Mouse (Mus musculus) gastrocnemius, postnatal 4 days (tissue): ENCODE results near the gene Pop7. TPM values are rescaled to one million over a fixed set of nuclear protein-coding genes. Genes with fewer than 3 reads are reported as not detected.

ENCODE experiments used
- DNase-seq, 2 experiments: peaks; one replicate each; pipeline ENCODE4 v3.0.0; 2021 to 2022; ENCODE audit warnings: low spot score in 2 of 2, mixed read lengths in 2 of 2
- long read RNA-seq, 2 experiments: library from polyadenylated mRNA; stranded (forward); transcript quantifications; one replicate each; pipeline ENCODE4 v2.0.0; 2021
- total RNA-seq, 2 experiments: library from RNA; stranded (reverse); gene quantifications; 2 replicates each; pipeline ENCODE4 v1.2.3; 2021

Gene Pop7
- 10 to 100 TPM; 19.8 to 22.6 TPM for total RNA-seq
- long read RNA-seq, experiment 1, transcript Pop7-201 (2 exons, 881 nt) = major isoform, 9 of 9 reads
- long read RNA-seq, experiment 1, partial matches to known transcripts = 0 of 9 reads
- long read RNA-seq, experiment 1, other reads (novel, unspliced or antisense) = 0 of 9 reads
- long read RNA-seq, experiment 2, transcript Pop7-201 (2 exons, 881 nt) = major isoform, 13 of 17 reads
- long read RNA-seq, experiment 2, partial matches to known transcripts = 0 of 17 reads
- long read RNA-seq, experiment 2, other reads (novel, unspliced or antisense) = 0 of 17 reads

- peak; percentile 99 to 100 for DNase-seq
These were observed at the start of gene Pop7 for GRCm38 (mm10) chr5:137501709-137502666. TSS of gene Pop7 (minus strand) at chr5:137502518.

- peak in 1 of 2 experiments; percentile 9 for DNase-seq
These were observed 48.8 kb upstream of the Pop7 start for GRCm38 (mm10) chr5:137551119-137551518.

GRCm38 (mm10) chr5:137549840-137550239 lies 47.5 kb upstream of the Pop7 start:
- DNase-seq = peak in 1 of 2 experiments; percentile 6

- DNase-seq = peak in 1 of 2 experiments; percentile 8
These were observed 43.3 kb upstream of the Pop7 start for GRCm38 (mm10) chr5:137545596-137545995.

GRCm38 (mm10) chr5:137544926-137545325 lies 42.6 kb upstream of the Pop7 start:
- no peak for DNase-seq

GRCm38 (mm10) chr5:137541768-137542540 lies 39.6 kb upstream of the Pop7 start:
- peak in 1 of 2 experiments; percentile 13 for DNase-seq

GRCm38 (mm10) chr5:137540991-137541390 lies 38.7 kb upstream of the Pop7 start:
- peak in 1 of 2 experiments; percentile 10 for DNase-seq

- peak in 1 of 2 experiments; percentile 11 for DNase-seq
These were observed 37.0 kb upstream of the Pop7 start for GRCm38 (mm10) chr5:137539291-137539801.

GRCm38 (mm10) chr5:137537461-137537860 lies 35.1 kb upstream of the Pop7 start:
- peak in 1 of 2 experiments; percentile 11 for DNase-seq

- no peak for DNase-seq
These were observed 33.0 kb upstream of the Pop7 start for GRCm38 (mm10) chr5:137535318-137535717.

- DNase-seq = no peak
These were observed 32.4 kb upstream of the Pop7 start for GRCm38 (mm10) chr5:137534762-137535161.

GRCm38 (mm10) chr5:137533117-137533827 lies 31.0 kb upstream of the Pop7 start, which contains the start of the genes Epo and Gnb2:
TSS of gene Epo (minus strand) at chr5:137533242.
TSS of gene Gnb2 (minus strand) at chr5:137533510.
- peak; percentile 96 to 99 for DNase-seq

GRCm38 (mm10) chr5:137532808-137533116 lies 30.4 kb upstream of the Pop7 start:
- DNase-seq = no peak

GRCm38 (mm10) chr5:137532131-137532807 lies 30.0 kb upstream of the Pop7 start:
- DNase-seq = peak in 1 of 2 experiments; percentile 40

- peak in 1 of 2 experiments; percentile 74 for DNase-seq
These were observed 29.3 kb upstream of the Pop7 start for GRCm38 (mm10) chr5:137531414-137532130.

- DNase-seq = peak; percentile 81 to 87
These were observed 28.5 kb upstream of the Pop7 start for GRCm38 (mm10) chr5:137530588-137531413.

GRCm38 (mm10) chr5:137530075-137530474 lies 27.8 kb upstream of the Pop7 start:
- no peak for DNase-seq
